Mouse (Mus musculus): Measurements from ENCODE around the gene Tmem63a.

GRCm38 (mm10) chr1:180957989-180958388 lies 15.8 kb downstream of the Tmem63a start:
- TF ChIP-seq EP300 (IDR thresholded peaks at IDR 0.05) (no peak), CTCF (IDR thresholded peaks at IDR 0.05) (no peak)
